Mouse (Mus musculus): ENCODE results near the gene Tmem86b. TPM values are rescaled to one million over a fixed set of nuclear protein-coding genes. Genes with fewer than 3 reads are reported as not detected.
"Not testable (repeated sequence)": the region's sequence is repeated elsewhere in the genome, so short reads cannot be mapped to it uniquely, and the experiment has no call there.

Tmem86b gene
- polyA plus RNA-seq, 1 experiment from 2014 or later: 2.0 TPM

DNA sequence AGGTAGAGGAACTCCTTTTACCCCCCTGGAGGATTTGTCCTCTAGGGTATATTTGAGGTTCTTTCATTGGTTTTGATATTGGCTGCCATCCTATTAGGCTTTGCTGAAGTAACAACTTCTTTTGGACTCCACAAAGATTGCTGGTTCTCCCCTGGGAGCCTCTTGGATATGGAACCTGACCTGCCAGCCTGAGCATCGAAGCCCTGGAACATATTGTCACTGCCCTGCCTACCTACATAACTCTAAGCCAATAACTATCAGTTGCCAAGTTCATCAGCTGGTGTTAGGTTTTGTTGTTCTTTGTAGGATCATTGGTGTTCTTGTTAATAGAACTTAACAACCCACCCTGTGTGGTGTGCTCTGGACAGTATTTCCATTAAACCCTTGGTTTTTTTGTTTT, 18.3 kb downstream of the Tmem86b start:
- Histone ChIP-seq H3K4me1 (no peaks in the 10 kb centered on the region), H3K27ac (no peak overlapping the region), H3K9me3 (no peaks in the 10 kb centered on the region), H3K36me3 (no peaks in the 10 kb centered on the region), H3K4me2 (no peak overlapping the region), H3K9ac (no peak overlapping the region), H3K4me3 (no peak overlapping the region), H3K27me3 (no peaks in the 10 kb centered on the region)
- no peak for ATAC-seq (ENCODE audit: insufficient number of reproducible peaks, insufficient read depth, low FRiP score, low TSS enrichment, low read depth)
- WGBS: 65% methylated on average over 1 of the region's 1 CpGs

DNA sequence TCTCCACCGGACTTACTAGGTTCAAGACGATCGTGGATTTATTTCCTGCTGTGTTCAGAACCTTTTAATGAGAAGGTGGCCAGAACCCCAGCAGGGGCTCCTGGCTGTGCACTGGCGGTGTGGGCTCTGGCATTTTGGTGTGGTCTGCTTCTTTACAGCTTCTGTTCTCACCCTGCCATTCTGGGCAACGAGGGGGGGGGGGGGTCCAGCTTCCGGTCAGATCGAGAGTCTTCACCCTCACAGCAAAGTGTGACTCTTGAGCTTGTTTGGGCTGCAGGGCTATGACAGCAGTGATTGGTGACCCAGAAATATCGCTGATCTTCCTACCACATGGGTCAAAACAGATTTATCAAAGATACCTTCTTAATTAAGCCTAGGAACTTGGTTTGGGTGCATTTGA, 18.8 kb downstream of the Tmem86b start:
- Histone ChIP-seq H3K9ac (no peak overlapping the region), H3K27ac (no peak overlapping the region), H3K4me1 (no peaks in the 10 kb centered on the region), H3K36me3 (no peaks in the 10 kb centered on the region), H3K4me2 (no peak overlapping the region), H3K9me3 (no peaks in the 10 kb centered on the region), H3K4me3 (no peak overlapping the region), H3K27me3 (no peaks in the 10 kb centered on the region)
- no peak for ATAC-seq (ENCODE audit: insufficient number of reproducible peaks, insufficient read depth, low FRiP score, low TSS enrichment, low read depth)
- 71% methylated on average over 8 of the region's 8 CpGs for WGBS

DNA sequence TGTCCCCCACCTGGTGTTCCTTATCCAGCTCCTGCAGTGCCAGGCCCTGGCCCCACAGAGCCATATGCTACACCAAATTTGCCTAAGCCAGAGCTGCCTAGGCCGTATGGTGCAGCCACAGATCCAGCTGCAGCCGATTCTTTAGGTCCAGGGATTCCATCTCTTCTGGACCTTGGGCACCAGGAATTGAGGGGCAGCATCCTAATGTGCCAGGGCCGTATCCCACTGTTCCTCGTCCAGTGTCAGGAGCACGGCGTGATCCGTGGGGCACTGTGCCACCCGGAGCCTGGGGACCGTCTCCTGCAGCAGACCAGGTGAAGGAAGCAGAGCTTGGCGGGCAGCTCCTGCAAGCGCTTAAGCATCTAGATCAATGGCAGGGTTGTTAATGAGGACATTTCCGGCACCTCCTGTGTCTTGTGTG, 19.3 kb downstream of the Tmem86b start:
- no peak overlapping the region for H3K9ac ChIP-seq
- no peaks in the 10 kb centered on the region for H3K9me3 ChIP-seq
- no peaks in the 10 kb centered on the region for H3K36me3 ChIP-seq
- no peak overlapping the region for H3K4me2 ChIP-seq
- no peak overlapping the region for H3K4me3 ChIP-seq
- H3K27me3 ChIP-seq: no peaks in the 10 kb centered on the region
- ATAC-seq (ENCODE audit: insufficient number of reproducible peaks, insufficient read depth, low FRiP score, low TSS enrichment, low read depth): no peak
- no peak overlapping the region for H3K27ac ChIP-seq
- no peaks in the 10 kb centered on the region for H3K4me1 ChIP-seq
- 84% methylated on average over 12 of the region's 12 CpGs for WGBS

DNA sequence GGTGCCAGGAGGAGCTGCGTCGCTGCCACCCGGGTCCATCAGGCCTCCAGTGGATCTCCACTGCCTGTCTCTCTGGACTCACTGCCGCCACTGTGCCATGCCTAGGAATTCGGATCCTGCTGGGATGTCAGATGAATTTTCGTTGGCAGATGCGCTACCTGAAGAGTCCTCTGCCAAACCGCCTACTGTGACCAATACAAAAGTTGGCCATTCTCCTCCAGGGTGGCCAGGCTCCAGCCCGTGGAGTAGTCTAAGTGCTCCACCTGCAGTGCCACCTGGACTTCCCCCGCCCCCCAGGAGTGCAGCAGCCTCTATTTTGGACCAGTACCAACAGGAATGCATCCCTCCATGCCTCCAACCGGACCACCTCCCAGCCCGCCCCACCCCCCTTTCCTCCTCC, 19.7 kb downstream of the Tmem86b start:
- H3K4me2 ChIP-seq: no peak overlapping the region
- no peak for ATAC-seq (ENCODE audit: insufficient number of reproducible peaks, insufficient read depth, low FRiP score, low TSS enrichment, low read depth)
- H3K9ac ChIP-seq: no peak overlapping the region
- H3K4me3 ChIP-seq: no peak overlapping the region
- no peaks in the 10 kb centered on the region for H3K27me3 ChIP-seq
- WGBS: 85% methylated on average over 12 of the region's 12 CpGs
- no peaks in the 10 kb centered on the region for H3K9me3 ChIP-seq
- H3K36me3 ChIP-seq: no peaks in the 10 kb centered on the region
- H3K4me1 ChIP-seq: no peaks in the 10 kb centered on the region
- no peak overlapping the region for H3K27ac ChIP-seq

DNA sequence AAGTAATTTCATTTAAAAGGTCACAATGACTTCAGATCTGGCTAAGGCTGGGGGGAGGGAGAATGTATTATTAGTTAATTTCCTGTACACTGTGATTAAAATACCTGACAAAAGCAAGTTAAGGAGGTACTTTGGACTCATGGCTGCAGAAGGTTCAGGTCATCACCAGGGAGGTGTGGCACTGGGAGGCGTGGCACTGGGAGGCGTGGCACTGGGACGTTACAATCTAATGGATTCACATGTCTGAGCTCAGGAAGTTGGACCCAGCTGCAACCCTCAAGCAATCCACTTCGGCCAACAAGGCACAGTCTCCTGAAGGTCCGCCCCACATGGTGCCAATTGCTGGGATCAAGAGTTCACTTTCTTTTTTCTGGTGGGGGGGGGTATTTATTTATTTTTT, 23.2 kb downstream of the Tmem86b start:
- H3K27me3 ChIP-seq: no peaks in the 10 kb centered on the region
- ATAC-seq (ENCODE audit: insufficient number of reproducible peaks, insufficient read depth, low FRiP score, low TSS enrichment, low read depth): no peak
- no peak overlapping the region for H3K9ac ChIP-seq
- H3K36me3 ChIP-seq: no peaks in the 10 kb centered on the region
- no peaks in the 10 kb centered on the region for H3K9me3 ChIP-seq
- H3K4me3 ChIP-seq: no peak overlapping the region
- no peak overlapping the region for H3K4me2 ChIP-seq
- WGBS: 62% methylated on average over 5 of the region's 5 CpGs
- no peak overlapping the region for H3K27ac ChIP-seq
- H3K4me1 ChIP-seq: no peaks in the 10 kb centered on the region

DNA sequence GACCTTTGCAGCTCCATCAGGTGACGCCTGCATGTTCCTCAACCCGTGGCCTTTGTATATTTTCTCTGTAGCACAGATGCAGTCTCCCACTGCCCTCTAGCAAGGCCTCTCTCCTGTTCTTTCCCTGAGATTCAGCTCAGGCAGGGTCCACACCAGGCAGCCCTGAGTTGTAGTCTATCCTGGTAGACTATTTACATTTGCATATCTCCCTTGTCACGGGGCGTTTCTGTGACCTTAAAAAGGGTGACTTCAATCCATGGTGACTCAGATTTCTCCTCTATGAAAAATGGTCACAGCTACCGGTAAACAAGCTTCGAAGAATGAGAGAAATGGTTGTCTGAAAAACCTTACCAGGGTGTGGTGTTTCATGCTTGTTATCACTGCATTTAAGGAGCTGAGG, 27.3 kb downstream of the Tmem86b start, which contains the start of gene Ptprh:
Gene Ptprh (minus strand): TSS at position 169 of the 400 bp plus-strand sequence.
- Histone ChIP-seq H3K9ac (no peak within 1 kb of the TSS), H3K27ac (no peak within 1 kb of the TSS), H3K4me2 (no peak within 1 kb of the TSS), H3K9me3 (no peaks in the 10 kb centered on the region), H3K4me3 (no peak within 1 kb of the TSS), H3K36me3 (no peaks in the 10 kb centered on the region), H3K4me1 (no peaks in the 10 kb centered on the region), H3K27me3 (no peaks in the 10 kb centered on the region)
- WGBS: 79% methylated on average over 6 of the region's 6 CpGs
- no peak for ATAC-seq (ENCODE audit: insufficient number of reproducible peaks, insufficient read depth, low FRiP score, low TSS enrichment, low read depth)

DNA sequence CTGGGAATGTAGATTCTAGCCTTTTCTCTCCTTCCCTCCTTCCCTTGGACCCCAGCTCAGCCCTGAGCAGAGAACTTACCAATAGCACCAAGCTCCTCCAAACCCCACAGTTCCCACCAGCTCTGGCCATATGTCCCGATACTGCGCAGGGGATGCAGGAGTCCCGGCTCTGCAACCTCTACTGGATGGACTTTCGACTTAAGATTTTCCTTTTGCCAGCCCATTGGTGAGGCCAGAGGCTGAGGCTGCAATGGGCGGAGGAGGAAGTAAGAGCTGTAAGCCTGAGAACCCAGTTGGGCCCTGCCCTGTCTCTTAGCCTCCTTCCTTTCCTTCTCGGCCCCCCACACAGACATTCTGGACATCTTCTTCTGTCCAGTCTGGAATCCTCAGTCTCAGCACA, 28.3 kb downstream of the Tmem86b start:
- Histone ChIP-seq H3K27ac (no peak overlapping the region), H3K9ac (no peak overlapping the region), H3K36me3 (no peaks in the 10 kb centered on the region), H3K9me3 (no peaks in the 10 kb centered on the region), H3K27me3 (no peaks in the 10 kb centered on the region), H3K4me3 (no peak overlapping the region), H3K4me1 (no peaks in the 10 kb centered on the region), H3K4me2 (no peak overlapping the region)
- no peak for ATAC-seq (ENCODE audit: insufficient number of reproducible peaks, insufficient read depth, low FRiP score, low TSS enrichment, low read depth)
- 83% methylated on average over 6 of the region's 6 CpGs for WGBS

DNA sequence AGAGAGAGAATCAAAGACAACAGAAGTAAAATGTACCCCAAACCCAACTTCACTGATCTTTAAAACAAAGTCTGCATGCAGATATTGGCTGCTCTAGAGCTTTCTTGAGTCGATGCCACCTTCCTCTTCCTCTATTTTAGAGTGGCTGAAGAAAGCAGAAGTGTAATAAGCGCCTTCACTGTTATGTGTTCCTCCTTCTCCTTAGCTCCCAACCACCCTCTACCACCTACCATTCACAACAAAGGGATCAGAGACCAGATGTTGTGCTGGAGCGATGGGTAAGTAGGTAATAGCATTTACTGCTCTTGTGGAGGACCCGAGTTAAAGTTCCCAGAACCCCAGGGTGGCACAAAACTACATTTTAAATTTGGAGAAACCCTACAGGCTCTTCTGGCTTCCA, 34.2 kb downstream of the Tmem86b start:
- not testable (repeated sequence) for H3K4me3 ChIP-seq; H3K27me3 ChIP-seq; ATAC-seq (ENCODE audit: insufficient number of reproducible peaks, insufficient read depth, low FRiP score, low TSS enrichment, low read depth); H3K4me1 ChIP-seq; H3K4me2 ChIP-seq; H3K27ac ChIP-seq; H3K36me3 ChIP-seq; H3K9ac ChIP-seq; H3K9me3 ChIP-seq
- 78% methylated on average over 4 of the region's 4 CpGs for WGBS

DNA sequence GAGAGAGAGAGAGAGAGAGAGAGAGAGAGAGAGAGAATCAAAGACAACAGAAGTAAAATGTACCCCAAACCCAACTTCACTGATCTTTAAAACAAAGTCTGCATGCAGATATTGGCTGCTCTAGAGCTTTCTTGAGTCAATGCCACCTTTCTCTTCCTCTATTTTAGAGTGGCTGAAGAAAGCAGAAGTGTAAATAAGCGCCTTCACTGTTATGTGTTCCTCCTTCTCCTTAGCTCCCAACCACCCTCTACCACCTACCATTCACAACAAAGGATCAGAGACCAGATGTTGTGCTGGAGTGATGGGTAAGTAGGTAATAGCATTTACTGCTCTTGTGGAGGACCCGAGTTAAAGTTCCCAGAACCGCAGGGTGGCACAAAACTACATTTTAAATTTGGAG, 49.7 kb downstream of the Tmem86b start:
- H3K27me3 ChIP-seq; H3K4me3 ChIP-seq; H3K4me2 ChIP-seq; H3K27ac ChIP-seq; H3K4me1 ChIP-seq; H3K9me3 ChIP-seq; H3K9ac ChIP-seq; ATAC-seq (ENCODE audit: insufficient number of reproducible peaks, insufficient read depth, low FRiP score, low TSS enrichment, low read depth); H3K36me3 ChIP-seq: not testable (repeated sequence)
- WGBS: 89% methylated on average over 3 of the region's 3 CpGs

Small RNAs within 50 kb of the gene (microRNA-seq; reads per million reads assigned to microRNA genes)
- not detected for gene Gm23577

Other genes with a start within 250 kb of the Tmem86b start
- 0.10 and 0.11 TPM in 2 replicates for gene Gp6, start 233.7 kb downstream of the Tmem86b start, polyA plus RNA-seq (2015; fragmentation: Nextera tagmentation; extraction: Ambion mirVana)
- 28.6 and 30.2 TPM in 2 replicates for gene Rdh13, start 185.8 kb downstream of the Tmem86b start, polyA plus RNA-seq (2015; fragmentation: Nextera tagmentation; extraction: Ambion mirVana)
- gene Eps8l1, start 170.7 kb downstream of the Tmem86b start, polyA plus RNA-seq (2015; fragmentation: Nextera tagmentation; extraction: Ambion mirVana): 6.6 and 9.4 TPM in 2 replicates
- 45.9 and 48.2 TPM in 2 replicates for gene Ppp1r12c, start 129.7 kb downstream of the Tmem86b start, polyA plus RNA-seq (2015; fragmentation: Nextera tagmentation; extraction: Ambion mirVana)
- gene Tnnt1, start 115.0 kb downstream of the Tmem86b start, polyA plus RNA-seq (2015; fragmentation: Nextera tagmentation; extraction: Ambion mirVana): 57.6 and 63.3 TPM in 2 replicates
- gene Tnni3, start 107.2 kb downstream of the Tmem86b start, polyA plus RNA-seq (2015; fragmentation: Nextera tagmentation; extraction: Ambion mirVana): 4.7 and 11.8 TPM in 2 replicates
- 1.4 and 2.4 TPM in 2 replicates for gene Dnaaf3, start 99.0 kb downstream of the Tmem86b start, polyA plus RNA-seq (2015; fragmentation: Nextera tagmentation; extraction: Ambion mirVana)
- gene Syt5, start 83.9 kb downstream of the Tmem86b start, polyA plus RNA-seq (2015; fragmentation: Nextera tagmentation; extraction: Ambion mirVana): 8.3 and 9.1 TPM in 2 replicates
- 0.14 TPM in 1 of 2 replicates, not detected in the other for gene Ptprh, start 27.4 kb downstream of the Tmem86b start, polyA plus RNA-seq (2015; fragmentation: Nextera tagmentation; extraction: Ambion mirVana)
- 10.5 and 14.1 TPM in 2 replicates for gene Ppp6r1, start 27.6 kb upstream of the Tmem86b start, polyA plus RNA-seq (2015; fragmentation: Nextera tagmentation; extraction: Ambion mirVana)
- 78.4 and 92.3 TPM in 2 replicates for gene Hspbp1, start 53.6 kb upstream of the Tmem86b start, polyA plus RNA-seq (2015; fragmentation: Nextera tagmentation; extraction: Ambion mirVana)
- 2.7 and 3.1 TPM in 2 replicates for gene Brsk1, start 59.2 kb upstream of the Tmem86b start, polyA plus RNA-seq (2015; fragmentation: Nextera tagmentation; extraction: Ambion mirVana)
- gene Tmem150b, start 93.8 kb upstream of the Tmem86b start, polyA plus RNA-seq (2015; fragmentation: Nextera tagmentation; extraction: Ambion mirVana): 0.24 and 0.45 TPM in 2 replicates
- 62.0 and 64.3 TPM in 2 replicates for gene Kmt5c, start 108.7 kb upstream of the Tmem86b start, polyA plus RNA-seq (2015; fragmentation: Nextera tagmentation; extraction: Ambion mirVana)
- gene Cox6b2, start 121.7 kb upstream of the Tmem86b start, polyA plus RNA-seq (2015; fragmentation: Nextera tagmentation; extraction: Ambion mirVana): 53.3 and 75.6 TPM in 2 replicates
- gene Fam71e2, start 139.9 kb upstream of the Tmem86b start, polyA plus RNA-seq (2015; fragmentation: Nextera tagmentation; extraction: Ambion mirVana): not detected in 2 replicates
- gene Il11, start 151.4 kb upstream of the Tmem86b start, polyA plus RNA-seq (2015; fragmentation: Nextera tagmentation; extraction: Ambion mirVana): not detected in 2 replicates
- not detected in 2 replicates for gene Tmem190, start 151.5 kb upstream of the Tmem86b start, polyA plus RNA-seq (2015; fragmentation: Nextera tagmentation; extraction: Ambion mirVana)
- 6.3 and 7.2 TPM in 2 replicates for gene Tmem238, start 158.2 kb upstream of the Tmem86b start, polyA plus RNA-seq (2015; fragmentation: Nextera tagmentation; extraction: Ambion mirVana)
- gene Rpl28, start 161.5 kb upstream of the Tmem86b start, polyA plus RNA-seq (2015; fragmentation: Nextera tagmentation; extraction: Ambion mirVana): 335 and 398 TPM in 2 replicates
- gene Ube2s, start 181.2 kb upstream of the Tmem86b start, polyA plus RNA-seq (2015; fragmentation: Nextera tagmentation; extraction: Ambion mirVana): 347 and 400 TPM in 2 replicates
- gene Shisa7, start 213.3 kb upstream of the Tmem86b start, polyA plus RNA-seq (2015; fragmentation: Nextera tagmentation; extraction: Ambion mirVana): 0.39 and 0.63 TPM in 2 replicates
- gene Isoc2b, start 238.8 kb upstream of the Tmem86b start, polyA plus RNA-seq (2015; fragmentation: Nextera tagmentation; extraction: Ambion mirVana): 5.9 and 6.5 TPM in 2 replicates
- 1.3 TPM in 2 replicates for gene Isoc2a, start 245.7 kb upstream of the Tmem86b start, polyA plus RNA-seq (2015; fragmentation: Nextera tagmentation; extraction: Ambion mirVana)

Data from embryonic facial prominence, embryonic 13.5 days (tissue).